Mouse (Mus musculus) neural tube, embryonic 15.5 days (tissue): ENCODE data around the gene Ranbp1. TPM values are rescaled to one million over a fixed set of nuclear protein-coding genes. Genes with fewer than 3 reads are reported as not detected.
A peak's percentile ranks its signal among the peaks of the same experiment; 100 is the strongest.
"Not testable (repeated sequence)": the region's sequence is repeated elsewhere in the genome, so short reads cannot be mapped to it uniquely, and the experiment has no call there.

ENCODE experiments used
- ATAC-seq: fragments of 200-750 bp; cut with Nextera tagmentation; 2 replicates; pipeline ENCODE4 v1.8.0; 2017; ENCODE audit warnings: mild to moderate bottlenecking, moderate TSS enrichment, moderate library complexity; ENCODE audit not compliant: low FRiP score
- H3K27ac ChIP-seq: fragments of 300-500 bp; sonication (generic); replicated peaks from 2 replicates; pipeline ENCODE4 v1.5.1; 2015; ENCODE audit warnings: mild to moderate bottlenecking, inconsistent platforms
- H3K27me3 ChIP-seq: fragments of 300-500 bp; sonication (generic); replicated peaks from 2 replicates; pipeline ENCODE4 v1.6.1; 2015; ENCODE audit warnings: inconsistent platforms
- H3K36me3 ChIP-seq: fragments of 300-500 bp; sonication (generic); 2 replicates; pipeline ENCODE4 v1.6.1; 2015; ENCODE audit warnings: inconsistent platforms
- H3K4me1 ChIP-seq: fragments of 300-500 bp; sonication (generic); 2 replicates; pipeline ENCODE4 v1.6.1; 2015; ENCODE audit warnings: inconsistent platforms
- H3K4me2 ChIP-seq: fragments of 300-500 bp; sonication (generic); 2 replicates; pipeline ENCODE4 v1.6.1; 2015; ENCODE audit warnings: inconsistent platforms, mild to moderate bottlenecking, moderate library complexity
- H3K4me3 ChIP-seq: fragments of 300-500 bp; sonication (generic); replicated peaks from 2 replicates; pipeline ENCODE4 v1.5.1; 2015; ENCODE audit warnings: mild to moderate bottlenecking, inconsistent platforms
- H3K9ac ChIP-seq: fragments of 300-500 bp; sonication (generic); replicated peaks from 2 replicates; pipeline ENCODE4 v1.6.1; 2015; ENCODE audit warnings: mild to moderate bottlenecking, inconsistent platforms
- H3K9me3 ChIP-seq: fragments of 300-500 bp; sonication (generic); replicated peaks from 2 replicates; pipeline ENCODE4 v1.6.1; 2016; ENCODE audit warnings: inconsistent platforms
- WGBS: fragments of 180-500 bp; shearing (Covaris S2); methylation state at CpG from one replicate; pipeline ENCODE4 v1.1.7; 2015; ENCODE audit warnings: mixed read lengths; 5-methylcytosine and 5-hydroxymethylcytosine counted together
- polyA plus RNA-seq: library from polyadenylated mRNA; unstranded; fragments of >200 nt; fragmentation: Nextera tagmentation; extraction: Ambion mirVana; gene quantifications from 2 replicates; pipeline ENCODE4 v1.2.1, GENCODE M21; 2015

The Ranbp1 gene
- 364 and 412 TPM in 2 replicates for polyA plus RNA-seq

DNA sequence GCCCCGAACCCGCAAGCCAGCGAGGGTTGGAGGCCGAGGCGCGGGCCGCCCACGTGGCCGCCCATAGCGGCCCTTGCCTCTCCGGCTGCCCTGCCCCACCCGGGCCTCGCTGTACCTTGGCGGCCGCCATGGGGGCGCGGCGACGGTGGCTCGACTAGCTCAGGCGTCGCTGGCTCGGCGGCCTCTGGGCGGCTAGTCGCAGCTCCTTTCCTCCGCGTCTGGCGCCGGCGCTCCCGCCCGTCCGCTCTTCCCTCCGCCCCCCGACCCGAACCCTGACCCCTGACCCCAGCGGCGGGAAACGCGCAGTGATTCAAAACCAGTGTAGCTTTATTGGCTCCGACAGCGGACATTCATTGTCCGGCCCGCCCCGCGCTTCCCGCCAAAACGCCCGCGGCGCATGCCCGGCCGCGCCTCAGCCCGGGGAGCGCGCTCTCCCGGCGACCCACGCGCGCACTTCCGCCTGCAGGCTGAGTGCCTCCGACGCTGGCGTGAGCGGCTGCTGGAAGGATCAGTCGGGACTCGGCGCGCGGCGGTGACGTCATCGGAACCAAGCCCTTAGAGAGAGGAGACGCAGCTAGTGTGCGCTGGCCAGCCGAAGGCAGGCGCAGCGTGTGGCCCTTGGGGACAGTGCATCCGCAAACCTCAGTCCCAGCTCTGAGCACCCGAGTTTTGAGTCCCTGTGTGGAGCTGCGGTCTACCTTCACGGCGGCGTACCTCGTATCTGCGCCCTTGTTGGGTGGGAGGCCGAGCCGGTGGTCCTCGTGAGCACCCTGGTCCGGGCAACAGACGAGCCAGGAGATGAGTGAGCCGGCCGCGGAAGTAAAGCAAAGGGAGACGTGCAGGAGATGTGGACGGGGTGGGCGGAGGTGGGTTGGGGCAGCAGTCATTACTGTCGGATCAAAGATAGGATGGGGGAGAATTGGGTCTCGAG lies at the start of gene Ranbp1, which contains the start of gene Trmt2a:
TSS of gene Ranbp1 (minus strand) at position 300 of the 931 bp plus-strand sequence.
TSS of gene Trmt2a (plus strand) at position 247 of the 931 bp plus-strand sequence.
- peak within 1 kb of the TSS; percentile 94 for H3K4me2 ChIP-seq
- peak; percentile 94 for ATAC-seq
- under 1% methylated on average over 98 of the region's 102 CpGs for WGBS
- H3K36me3 ChIP-seq = peaks cover 59% of the 10 kb centered on the region
- H3K4me1 ChIP-seq = peaks cover 52% of the 10 kb centered on the region
- peak within 1 kb of the TSS; percentile 94 for H3K27ac ChIP-seq
- peak within 1 kb of the TSS; percentile 99 for H3K4me3 ChIP-seq
- H3K27me3 ChIP-seq = no peaks in the 10 kb centered on the region
- H3K9me3 ChIP-seq = no peaks in the 10 kb centered on the region
- peak within 1 kb of the TSS; percentile 95 for H3K9ac ChIP-seq

DNA sequence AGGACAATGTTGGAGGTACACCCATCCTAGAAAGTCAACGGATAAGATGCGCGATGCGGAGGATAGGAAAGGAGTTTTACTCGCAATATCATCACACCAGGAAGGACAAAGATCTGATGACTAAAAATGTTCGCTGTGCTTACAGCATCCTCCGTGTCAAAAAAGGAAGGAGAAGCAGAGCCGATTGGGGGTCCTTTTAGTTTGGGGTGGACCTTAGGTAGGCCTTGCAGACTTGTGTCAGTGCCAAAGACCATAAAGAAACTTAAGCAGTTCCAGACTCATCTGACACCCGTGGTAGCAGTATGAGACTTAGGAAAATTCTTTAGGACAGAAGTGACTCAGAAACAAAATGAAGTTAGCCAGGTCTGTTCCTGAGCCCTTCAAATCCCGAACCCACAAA lies 41.1 kb upstream of the Ranbp1 start:
- Histone ChIP-seq H3K4me1 (peaks cover 33% of the 10 kb centered on the region), H3K27ac (peak overlapping the region; percentile 58; the same call in 1 of the 2 replicates), H3K9ac (0 out of 2 replicates have a peak overlapping the region, but pooled peaks have one; percentile 23), H3K4me3 (peak overlapping the region; percentile 99), H3K4me2 (peak overlapping the region; percentile 92)
- not testable (repeated sequence) for H3K9me3 ChIP-seq, H3K36me3 ChIP-seq, ATAC-seq, H3K27me3 ChIP-seq
- WGBS = 5% methylated on average over 10 of the region's 10 CpGs

DNA sequence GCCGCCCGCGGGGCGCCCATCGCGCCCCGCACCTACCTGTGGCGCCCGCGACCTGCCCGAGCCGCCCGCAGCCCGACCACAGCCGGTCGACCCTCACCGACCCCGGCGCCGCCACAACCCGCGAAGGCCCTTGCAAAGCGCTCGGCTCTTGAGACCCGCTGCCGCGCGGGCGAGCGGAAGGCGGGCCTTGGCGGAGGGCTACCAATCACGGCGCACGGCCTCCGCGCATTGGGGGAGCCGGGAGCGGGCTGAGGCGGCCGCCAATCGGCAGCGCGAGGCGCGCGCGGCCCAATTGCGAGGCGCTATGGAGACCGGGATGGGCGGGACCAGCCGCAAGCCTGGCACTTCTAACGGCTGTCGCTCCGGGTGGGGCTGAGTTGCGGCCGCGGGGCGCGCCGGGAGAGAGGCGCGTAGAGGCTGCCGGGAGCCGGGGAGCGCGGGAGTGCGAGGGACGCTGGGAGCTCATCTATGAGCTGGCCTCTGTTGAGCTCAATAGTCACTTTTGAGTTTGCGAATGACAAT lies 40.6 kb upstream of the Ranbp1 start, which contains the start of gene Dgcr8:
TSS of gene Dgcr8 (minus strand) at position 180 of the 522 bp plus-strand sequence.
- Histone ChIP-seq H3K9ac (peak within 1 kb of the TSS; percentile 97), H3K9me3 (no peaks in the 10 kb centered on the region), H3K4me2 (peak within 1 kb of the TSS; percentile 92), H3K36me3 (peaks cover 9% of the 10 kb centered on the region), H3K4me3 (peak within 1 kb of the TSS; percentile 99), H3K27ac (peak within 1 kb of the TSS; percentile 88), H3K27me3 (no peaks in the 10 kb centered on the region), H3K4me1 (peaks cover 33% of the 10 kb centered on the region)
- under 1% methylated on average over 63 of the region's 71 CpGs for WGBS
- ATAC-seq = peak; percentile 99

DNA sequence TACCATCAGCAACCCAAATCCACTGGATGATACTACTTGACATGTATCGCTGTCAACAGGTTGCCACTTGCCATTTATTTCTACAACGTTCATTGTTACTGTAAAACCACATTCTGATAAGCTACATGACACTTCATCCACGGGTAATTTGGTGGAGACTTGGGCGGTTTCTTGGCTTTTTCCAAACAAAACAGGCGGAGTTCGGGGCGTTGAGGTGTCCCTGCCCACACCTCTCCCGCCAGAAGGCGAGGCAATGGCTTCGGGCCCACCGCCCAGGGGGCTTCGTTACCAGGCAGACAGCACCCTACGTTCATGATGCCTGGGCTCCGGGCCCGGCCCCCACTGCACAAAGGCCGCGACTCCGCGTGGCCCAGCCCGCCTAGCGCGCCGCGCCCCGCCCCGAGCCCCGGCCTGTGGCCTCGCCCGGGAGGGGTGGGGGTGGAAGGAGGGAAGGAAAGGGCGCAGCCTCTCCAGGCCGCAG lies 40.1 kb upstream of the Ranbp1 start:
- Histone ChIP-seq H3K27ac (peak overlapping the region; percentile 88), H3K4me1 (peaks cover 33% of the 10 kb centered on the region), H3K9ac (peak overlapping the region; percentile 97), H3K27me3 (no peaks in the 10 kb centered on the region), H3K36me3 (peaks cover 14% of the 10 kb centered on the region), H3K4me2 (peak overlapping the region; percentile 92), H3K9me3 (no peaks in the 10 kb centered on the region), H3K4me3 (peak overlapping the region; percentile 99)
- WGBS = under 1% methylated on average over 22 of the region's 31 CpGs
- peak; percentile 84 for ATAC-seq

DNA sequence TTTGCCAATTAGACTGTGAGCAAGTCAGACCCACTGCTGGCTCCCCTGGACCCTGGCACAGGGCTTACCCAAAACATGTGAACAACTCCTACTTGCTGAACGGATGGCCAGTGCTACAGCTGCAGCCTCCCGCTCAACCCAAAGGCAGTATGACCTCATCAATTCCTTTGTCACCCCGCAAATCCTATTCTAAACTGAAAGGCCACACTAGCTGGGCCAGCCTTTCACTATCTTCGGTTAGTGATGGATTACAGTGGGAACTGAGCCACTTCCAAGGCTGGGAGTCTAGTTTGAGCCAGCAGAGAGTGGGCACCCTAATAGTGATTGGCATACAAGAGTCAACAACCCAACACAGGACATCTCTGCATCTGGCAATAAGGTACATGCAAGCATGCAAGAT lies 39.6 kb upstream of the Ranbp1 start:
- Histone ChIP-seq H3K9ac (peak overlapping the region; percentile 97), H3K27ac (peak overlapping the region; percentile 88), H3K36me3 (peaks cover 19% of the 10 kb centered on the region), H3K9me3 (no peaks in the 10 kb centered on the region), H3K27me3 (no peaks in the 10 kb centered on the region), H3K4me3 (peak overlapping the region; percentile 99), H3K4me2 (peak overlapping the region; percentile 92), H3K4me1 (peaks cover 33% of the 10 kb centered on the region)
- no peak for ATAC-seq
- 0% methylated on average over 4 of the region's 4 CpGs for WGBS

DNA sequence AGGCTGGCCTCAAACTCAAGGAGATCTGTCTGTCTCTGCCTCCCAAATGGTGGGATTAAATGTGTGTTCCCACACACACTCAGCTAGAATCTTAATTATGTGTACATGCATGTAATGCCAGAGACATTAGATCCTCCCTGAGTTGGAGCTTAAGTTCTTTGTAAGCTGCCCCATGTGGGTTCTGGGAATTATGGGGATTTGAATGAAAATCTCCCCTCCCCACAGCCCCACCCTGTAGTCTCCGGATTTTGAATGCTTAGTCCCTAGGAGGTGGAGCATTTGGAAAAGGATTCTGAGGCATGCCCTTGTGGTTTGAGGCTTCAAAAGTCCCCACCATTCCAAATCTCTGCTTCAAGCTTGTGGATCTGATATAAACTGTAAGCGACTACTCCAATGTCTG lies 26.6 kb upstream of the Ranbp1 start:
- no peaks in the 10 kb centered on the region for H3K27me3 ChIP-seq
- peaks cover 87% of the 10 kb centered on the region for H3K36me3 ChIP-seq
- 83% methylated on average over 2 of the region's 2 CpGs for WGBS

DNA sequence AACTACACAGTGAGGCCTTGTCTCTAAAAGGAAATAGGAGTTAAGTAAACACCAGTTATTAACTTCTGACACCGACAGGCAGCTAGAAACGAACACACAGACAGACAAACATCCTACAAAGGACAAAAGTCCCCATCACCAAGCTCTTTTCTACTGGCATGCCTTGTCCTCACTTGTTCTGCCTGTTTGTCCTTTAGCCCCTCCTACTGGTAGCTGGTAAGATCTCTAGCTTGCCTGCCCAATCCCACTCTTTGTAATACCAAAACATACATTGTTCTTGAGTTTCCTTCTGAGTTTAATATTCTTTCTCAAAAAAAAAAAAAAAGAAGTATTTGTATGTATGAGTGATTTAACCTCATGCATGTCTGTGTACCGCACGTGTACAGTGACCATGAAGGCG lies 19.6 kb upstream of the Ranbp1 start:
- peaks cover 75% of the 10 kb centered on the region for H3K36me3 ChIP-seq
- H3K9ac ChIP-seq = no peak overlapping the region
- H3K4me3 ChIP-seq = no peak overlapping the region
- H3K27me3 ChIP-seq = no peaks in the 10 kb centered on the region
- 92% methylated on average over 5 of the region's 5 CpGs for WGBS
- no peak for ATAC-seq
- H3K9me3 ChIP-seq = no peaks in the 10 kb centered on the region
- H3K27ac ChIP-seq = no peak overlapping the region
- H3K4me2 ChIP-seq = no peak overlapping the region
- H3K4me1 ChIP-seq = no peaks in the 10 kb centered on the region

More for the DNA sequence above, 26.6 kb upstream of the Ranbp1 start:
- H3K4me1 ChIP-seq = no peaks in the 10 kb centered on the region
- H3K4me2 ChIP-seq = no peak overlapping the region
- H3K4me3 ChIP-seq = no peak overlapping the region
- no peak overlapping the region for H3K27ac ChIP-seq
- no peak for ATAC-seq
- H3K9ac ChIP-seq = no peak overlapping the region
- H3K9me3 ChIP-seq = no peaks in the 10 kb centered on the region

DNA sequence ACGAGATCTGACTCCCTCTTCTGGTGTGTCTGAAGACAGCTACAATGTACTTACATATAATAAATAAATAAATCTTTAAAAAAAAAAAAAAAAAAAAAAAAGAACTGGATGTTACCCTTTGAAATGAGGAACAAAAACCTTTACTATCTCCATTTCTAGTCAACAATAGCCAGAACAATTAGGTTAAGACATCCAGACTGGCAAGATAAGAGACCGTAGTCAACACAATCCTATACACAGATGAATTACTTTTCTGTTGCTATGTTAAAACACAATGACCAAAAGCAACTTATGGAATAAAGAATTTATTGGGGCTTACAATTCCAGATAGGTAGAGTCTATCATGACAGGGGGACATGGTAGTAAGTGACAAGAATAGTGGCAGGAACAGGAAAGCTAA lies 16.5 kb upstream of the Ranbp1 start:
- peaks cover 70% of the 10 kb centered on the region for H3K36me3 ChIP-seq
- no peak for ATAC-seq
- 91% methylated on average over 2 of the region's 2 CpGs for WGBS
- H3K4me1 ChIP-seq = no peaks in the 10 kb centered on the region
- no peak overlapping the region for H3K27ac ChIP-seq
- H3K9ac ChIP-seq = no peak overlapping the region
- H3K9me3 ChIP-seq = no peaks in the 10 kb centered on the region
- no peaks in the 10 kb centered on the region for H3K27me3 ChIP-seq
- no peak overlapping the region for H3K4me3 ChIP-seq
- H3K4me2 ChIP-seq = no peak overlapping the region

DNA sequence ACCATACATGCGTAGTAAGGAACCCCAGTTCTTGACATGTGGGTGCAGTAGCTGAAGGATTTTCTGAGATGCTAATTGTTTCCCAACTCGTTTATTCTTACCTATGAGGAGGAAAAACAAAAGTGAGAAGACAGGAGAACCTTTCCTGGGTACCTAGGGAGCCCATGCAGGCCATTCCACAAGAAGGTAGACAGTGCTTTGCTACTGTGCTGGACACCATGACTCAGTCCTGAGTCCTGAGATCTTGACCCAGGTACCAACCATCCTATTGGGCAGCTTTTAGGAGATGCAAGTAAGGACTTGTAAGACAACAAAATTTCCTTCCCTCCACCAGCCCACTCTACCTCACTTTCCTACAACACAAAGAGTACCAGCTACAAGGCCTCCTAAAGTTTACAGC lies 9.7 kb upstream of the Ranbp1 start, which contains the start of gene Gm49776:
TSS of gene Gm49776 (minus strand) at position 101 of the 400 bp plus-strand sequence.
- Histone ChIP-seq H3K9me3 (no peaks in the 10 kb centered on the region), H3K4me1 (no peaks in the 10 kb centered on the region), H3K27ac (no peak within 1 kb of the TSS), H3K4me2 (no peak within 1 kb of the TSS), H3K27me3 (no peaks in the 10 kb centered on the region), H3K36me3 (peaks cover 86% of the 10 kb centered on the region), H3K9ac (no peak within 1 kb of the TSS), H3K4me3 (no peak within 1 kb of the TSS)
- ATAC-seq = no peak
- 96% methylated on average over 2 of the region's 2 CpGs for WGBS

DNA sequence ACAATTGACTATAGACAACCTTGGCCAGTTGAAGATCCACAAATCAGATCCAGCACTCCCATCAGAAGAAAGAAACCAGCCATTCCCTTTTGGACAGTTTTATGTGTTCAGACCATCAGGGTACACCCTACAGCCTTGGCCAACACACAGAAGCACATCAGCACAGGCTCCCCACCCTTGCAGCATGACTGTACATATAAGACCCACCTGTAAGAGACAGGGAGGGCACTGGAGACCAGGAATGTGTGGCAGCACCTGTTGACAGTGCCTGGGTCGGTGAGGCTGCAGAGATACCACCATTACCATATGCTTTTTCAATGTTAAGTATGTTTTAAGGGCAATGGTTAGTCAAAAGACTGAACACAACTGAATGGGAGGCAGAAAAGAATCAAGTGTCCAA lies 5.3 kb upstream of the Ranbp1 start:
- WGBS = 94% methylated on average over 1 of the region's 1 CpGs
- Histone ChIP-seq H3K9ac (no peak overlapping the region), H3K36me3 (peaks cover 76% of the 10 kb centered on the region), H3K27me3 (no peaks in the 10 kb centered on the region), H3K9me3 (no peaks in the 10 kb centered on the region), H3K4me2 (no peak overlapping the region), H3K4me3 (no peak overlapping the region), H3K4me1 (peaks cover 29% of the 10 kb centered on the region), H3K27ac (no peak overlapping the region)
- ATAC-seq = no peak

DNA sequence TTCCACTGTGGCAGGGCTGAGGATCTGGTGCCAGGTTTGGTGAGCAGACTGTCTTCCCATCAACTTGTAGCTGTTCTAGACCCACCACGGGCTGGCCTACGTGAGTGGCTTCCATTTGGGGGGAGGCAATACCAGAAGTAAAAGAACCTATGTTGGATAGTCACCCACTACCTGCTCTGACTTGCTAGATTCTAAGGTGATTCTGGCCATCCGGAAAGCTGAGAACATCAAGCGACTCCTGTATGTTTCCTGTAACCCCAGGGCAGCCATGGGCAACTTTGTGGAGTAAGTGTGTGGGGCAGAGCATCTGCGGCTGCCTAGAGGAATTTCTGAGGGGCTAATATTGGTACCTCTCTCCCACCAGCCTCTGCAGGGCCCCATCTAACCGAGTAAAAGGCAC lies 4.2 kb upstream of the Ranbp1 start:
- 87% methylated on average over 6 of the region's 6 CpGs for WGBS
- peaks cover 67% of the 10 kb centered on the region for H3K36me3 ChIP-seq
- ATAC-seq = no peak
- H3K4me2 ChIP-seq = no peak overlapping the region
- H3K9me3 ChIP-seq = no peaks in the 10 kb centered on the region
- no peak overlapping the region for H3K27ac ChIP-seq
- no peaks in the 10 kb centered on the region for H3K27me3 ChIP-seq
- no peak overlapping the region for H3K4me3 ChIP-seq
- H3K4me1 ChIP-seq = peaks cover 31% of the 10 kb centered on the region
- H3K9ac ChIP-seq = no peak overlapping the region
